25 mouse cellular contexts compared by ENCODE assay signal in the genomic region with DNA sequence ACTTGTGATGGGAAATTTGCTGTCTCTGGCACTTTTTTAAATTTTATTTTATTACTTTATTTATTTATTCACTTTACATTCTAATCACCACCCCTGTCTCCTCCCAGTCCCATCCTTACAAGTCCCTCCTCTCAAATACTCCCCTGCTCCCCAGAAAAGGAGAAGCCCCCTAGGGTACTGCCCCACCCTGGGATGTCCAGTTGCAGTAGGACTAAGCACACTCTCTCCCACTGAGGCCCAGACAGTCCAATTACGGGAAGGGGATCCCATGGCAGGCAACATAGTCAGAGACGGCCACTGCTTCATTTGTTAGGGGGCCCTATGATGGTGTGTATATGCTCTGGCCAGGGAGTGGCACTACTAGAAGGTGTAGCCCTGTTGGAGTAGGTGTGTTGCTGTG.
"Had no signal": no experiment of that assay in that cellular context is flagged by ENCODE, and none has a peak within 500 bp of the region (broad histone marks: within the 10 kb centered on the region; RNA-seq: fewer than 3 reads in every experiment).

No protein-coding gene starts in this region.

- H3K4me3 ChIP-seq: heart, embryonic 13.5 days; heart, embryonic 15.5 days; hindbrain, embryonic 12.5 days; kidney, embryonic 15.5 days; limb, embryonic 13.5 days; limb, embryonic 15.5 days; liver, embryonic 12.5 days had no signal

- H3K27ac ChIP-seq: heart, embryonic 13.5 days; heart, embryonic 15.5 days; hindbrain, embryonic 12.5 days; hindbrain, postnatal 0 days; kidney, embryonic 15.5 days; kidney, postnatal 0 days; limb, embryonic 13.5 days; limb, embryonic 15.5 days; liver, embryonic 12.5 days; liver, embryonic 14.5 days had no signal

- H3K9ac ChIP-seq: heart, embryonic 13.5 days; heart, embryonic 15.5 days; hindbrain, embryonic 12.5 days; kidney, embryonic 15.5 days; limb, embryonic 13.5 days; limb, embryonic 15.5 days; liver, embryonic 12.5 days; liver, embryonic 14.5 days had no signal

- H3K27me3 ChIP-seq: heart, embryonic 15.5 days; limb, embryonic 15.5 days had no signal

- H3K36me3 ChIP-seq: heart, embryonic 13.5 days; heart, embryonic 15.5 days; hindbrain, embryonic 12.5 days; kidney, embryonic 15.5 days; limb, embryonic 13.5 days; limb, embryonic 15.5 days; liver, embryonic 12.5 days had no signal

- ATAC-seq: hindbrain, postnatal 0 days; intestine, embryonic 16.5 days; liver, embryonic 12.5 days had no signal

- H3K4me1 ChIP-seq: kidney, embryonic 15.5 days; limb, embryonic 15.5 days; liver, embryonic 12.5 days had no signal

- H3K4me2 ChIP-seq: heart, embryonic 11.5 days; heart, embryonic 13.5 days; heart, embryonic 15.5 days; hindbrain, embryonic 12.5 days; kidney, embryonic 15.5 days; limb, embryonic 13.5 days; limb, embryonic 15.5 days; liver, embryonic 12.5 days had no signal

- H3K9me3 ChIP-seq: heart, embryonic 13.5 days; heart, embryonic 15.5 days; hindbrain, embryonic 12.5 days; kidney, embryonic 15.5 days; limb, embryonic 13.5 days; limb, embryonic 15.5 days; liver, embryonic 12.5 days had no signal

- DNase-seq: gastrocnemius, postnatal 14 days; gastrocnemius, postnatal 36 days; heart, adult 18-20 months; heart, postnatal 14 days; heart, postnatal 36 days; kidney, adult 11 months; kidney, adult 2 months; kidney, adult 9 months; kidney, postnatal 14 days; kidney, postnatal 36 days; layer of hippocampus, adult 9-11 months; layer of hippocampus, postnatal 36 days; left cerebral cortex, postnatal 4 days had no signal
